Mouse (Mus musculus): ENCODE measurements at regions not wholly inside any gene's neighbourhood (a gene's known extent, or its start where the extent isn't known, plus 50 kb on each side); places are given as distances from the start of the nearest gene placed in this dataset.

GRCm38 (mm10) chrX:96876239-96876638 is 163.0 kb downstream of the Gpr165 start:
- ATAC-seq (replicated peaks; ENCODE audit: low read depth, poor library complexity, severe bottlenecking) = no peak

GRCm38 (mm10) chrX:96878721-96879120 is 165.5 kb downstream of the Gpr165 start:
- peak; percentile 36; the same call in 1 of the 2 replicates for ATAC-seq (replicated peaks; ENCODE audit: low read depth, poor library complexity, severe bottlenecking)

- ATAC-seq (replicated peaks; ENCODE audit: low read depth, poor library complexity, severe bottlenecking) = no peak
Measured at GRCm38 (mm10) chrX:96879154-96879553, 165.9 kb downstream of the Gpr165 start.

- ATAC-seq (replicated peaks; ENCODE audit: low read depth, poor library complexity, severe bottlenecking) = no peak
Measured at GRCm38 (mm10) chrX:96900636-96901035, 171.8 kb upstream of the Pgr15l start.
